Mouse (Mus musculus) lung, postnatal 0 days (tissue): Measurements from ENCODE around the gene Cdk5rap2.

Source experiments
- CTCF ChIP-seq: IDR thresholded peaks from 2 replicates; pipeline ENCODE4 v1.5.1; 2016; ENCODE audit warnings: antibody characterized with exemption, mild to moderate bottlenecking
- EP300 ChIP-seq: IDR thresholded peaks from 2 replicates; pipeline ENCODE4 v1.6.1; 2016; ENCODE audit warnings: antibody characterized with exemption, mild to moderate bottlenecking, control low read depth

GRCm38 (mm10) chr4:70412126-70412525 is 1.9 kb upstream of the Cdk5rap2 start:
- TF ChIP-seq CTCF, result no peak
- no peak for TF ChIP-seq EP300
